Mouse (Mus musculus) heart, adult 2 months (tissue): Measurements from ENCODE around the gene Ccnd3.

ENCODE experiments used
- CTCF ChIP-seq: fragments of 200-600 bp; IDR thresholded peaks from 2 replicates; pipeline ENCODE4 v1.8.1; 2022; ENCODE audit warnings: antibody characterized with exemption, mild to moderate bottlenecking, moderate library complexity
- EP300 ChIP-seq: fragments of 200-500 bp; IDR thresholded peaks from 2 replicates; pipeline ENCODE4 v1.6.1; 2011; ENCODE audit warnings: low read depth, low read length, control low read depth; ENCODE audit not compliant: insufficient read depth
- POLR2A ChIP-seq: fragments of 200-500 bp; IDR thresholded peaks from 2 replicates; pipeline ENCODE4 v1.6.1; 2011; ENCODE audit warnings: mild to moderate bottlenecking, low read depth, low read length, control low read depth; ENCODE audit not compliant: insufficient read depth

DNA sequence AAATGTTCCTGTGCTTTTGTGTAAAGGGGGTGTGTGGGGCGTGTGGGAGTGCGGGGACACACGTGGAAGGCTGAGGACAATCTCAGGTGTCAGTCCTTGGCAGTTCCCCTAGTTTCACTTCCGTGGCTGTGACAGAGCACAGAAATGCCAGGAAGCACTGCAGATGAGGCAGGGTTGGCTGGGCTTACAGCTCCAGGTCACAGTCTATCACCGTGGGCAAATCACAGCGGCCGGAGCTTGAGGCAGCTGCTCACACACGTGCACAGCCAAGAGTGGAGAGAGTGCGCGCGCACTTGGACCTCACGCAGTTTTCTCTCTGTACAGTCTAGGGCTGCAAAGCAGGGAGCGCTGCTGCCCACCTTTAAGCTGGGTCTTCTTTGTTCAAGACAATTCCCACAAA is 46.5 kb upstream of the Ccnd3 start:
- no peak for TF ChIP-seq CTCF
- no peak for TF ChIP-seq EP300
- no peak for TF ChIP-seq POLR2A
